Mouse (Mus musculus) urinary bladder, adult 18-20 months (tissue): ENCODE data around the gene Aasdhppt.

Experiments used
- DNase-seq, 2 experiments: peaks; one replicate each; pipeline ENCODE4 v3.0.0; 2022; ENCODE audit warnings: low spot score in 2 of 2, mixed read lengths in 2 of 2

Aasdhppt gene

GRCm38 (mm10) chr9:4309351-4310085 is at the start of gene Aasdhppt, which contains the start of gene Kbtbd3:
TSS of gene Aasdhppt (minus strand) at chr9:4309471.
TSS of gene Kbtbd3 (plus strand) at chr9:4309833.
- DNase-seq: peak; percentile 96 to 99

- no peak for DNase-seq
These were observed 43.9 kb upstream of the Aasdhppt start for GRCm38 (mm10) chr9:4353163-4353562.

DNA sequence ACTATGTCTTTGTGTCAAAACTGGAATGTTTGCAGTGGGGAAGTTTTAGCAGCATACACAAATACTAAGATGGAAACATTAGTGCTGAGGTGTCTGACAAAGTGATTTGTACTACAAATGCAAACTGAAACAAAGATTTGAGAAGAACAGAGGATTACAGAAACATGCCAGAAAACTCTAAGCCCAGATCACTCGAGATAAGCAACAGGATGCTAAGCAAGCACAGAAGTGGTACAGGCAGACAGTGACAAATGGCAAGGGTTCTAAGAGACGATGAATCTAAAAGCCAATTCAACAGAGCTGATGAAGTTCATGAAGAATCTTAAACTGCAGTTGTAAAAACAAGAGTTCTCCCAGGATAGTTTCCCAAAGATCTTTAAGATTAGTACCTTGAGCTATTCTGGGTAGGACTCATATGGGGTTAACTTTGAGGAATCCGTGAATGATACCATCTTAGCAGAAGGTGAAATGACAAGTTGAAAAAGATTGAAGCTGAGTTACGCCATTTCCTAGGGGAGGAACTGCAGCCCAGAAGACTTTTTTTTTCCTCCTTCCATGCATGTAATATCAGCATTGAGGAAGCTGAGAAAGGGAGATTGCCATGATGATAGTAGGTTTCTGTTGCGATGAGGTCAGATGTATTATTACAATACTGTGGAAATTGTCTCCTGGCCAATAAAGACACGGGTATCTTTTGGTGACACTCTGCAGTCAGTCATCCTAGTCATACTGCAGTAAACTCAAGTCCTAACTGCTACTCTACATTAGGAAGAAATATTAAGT is 9.9 kb upstream of the Aasdhppt start:
- DNase-seq: no peak

DNA sequence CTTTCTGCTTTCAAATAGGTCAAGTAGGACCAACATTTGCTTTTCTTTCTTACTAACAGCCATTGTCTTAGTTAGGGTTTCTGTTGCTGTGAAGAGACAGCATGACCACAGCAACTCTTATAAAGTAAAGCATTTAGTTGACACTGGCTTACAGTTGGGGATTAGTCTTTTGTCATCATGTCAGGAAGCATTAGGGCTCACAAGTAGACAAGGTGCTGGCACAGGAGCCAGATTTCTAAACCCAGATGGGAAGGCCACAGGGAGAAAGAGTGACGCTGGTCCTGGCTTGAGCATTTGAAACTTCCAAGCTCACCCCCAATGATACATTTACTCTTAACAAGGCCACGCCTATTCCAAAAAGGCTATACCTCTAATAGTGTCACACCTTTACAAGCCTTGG is 6.5 kb upstream of the Aasdhppt start:
- DNase-seq: no peak

DNA sequence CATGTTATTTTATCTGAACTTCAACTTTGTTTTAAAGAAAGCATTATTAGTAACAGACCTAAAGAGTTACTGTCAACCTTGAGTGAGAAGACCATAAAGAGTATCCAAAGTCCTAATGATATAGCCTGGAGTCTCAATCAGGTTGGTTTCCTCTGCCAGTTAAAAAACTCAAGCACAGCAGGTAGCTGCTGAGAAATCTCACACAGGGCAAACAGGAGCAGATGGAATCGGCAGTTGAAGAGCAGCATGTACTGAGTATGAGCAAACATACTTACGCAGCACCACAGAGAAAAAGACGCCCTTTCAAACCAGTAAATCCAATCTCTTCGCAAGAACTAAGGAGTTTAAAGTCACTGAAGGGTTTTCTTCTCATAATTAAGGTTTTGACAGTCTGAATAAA is 4.7 kb upstream of the Aasdhppt start:
- no peak for DNase-seq

GRCm38 (mm10) chr9:4311162-4311561 is 1.9 kb upstream of the Aasdhppt start:
- DNase-seq: no peak

GRCm38 (mm10) chr9:4310706-4311105 is 1.4 kb upstream of the Aasdhppt start:
- DNase-seq: no peak

- no peak for DNase-seq
These were observed 482 bp downstream of the Aasdhppt start for GRCm38 (mm10) chr9:4308628-4309350.

GRCm38 (mm10) chr9:4304867-4305266 is 4.4 kb downstream of the Aasdhppt start:
- DNase-seq: no peak

- no peak for DNase-seq
These were observed 8.8 kb downstream of the Aasdhppt start for GRCm38 (mm10) chr9:4300466-4300865.

DNA sequence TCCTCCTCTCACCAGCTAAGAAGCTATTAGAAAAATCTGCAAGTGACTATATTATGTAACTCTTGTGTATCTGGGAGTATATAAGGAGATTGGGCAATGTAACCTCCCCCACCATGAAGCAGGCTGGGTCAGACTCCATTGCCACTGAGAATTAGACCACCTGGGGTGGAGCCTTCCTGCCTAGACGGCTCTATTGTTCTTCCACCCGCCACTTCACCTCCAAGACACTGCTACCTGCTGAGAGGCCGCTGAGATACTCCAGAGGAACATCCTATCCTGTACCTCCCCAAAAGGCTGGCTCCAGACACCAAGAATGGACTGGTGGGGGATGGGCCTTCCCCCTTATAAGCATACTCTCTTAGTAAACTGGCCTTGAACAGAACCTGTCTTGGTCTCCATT is 25.4 kb downstream of the Aasdhppt start:
- no peak for DNase-seq

DNA sequence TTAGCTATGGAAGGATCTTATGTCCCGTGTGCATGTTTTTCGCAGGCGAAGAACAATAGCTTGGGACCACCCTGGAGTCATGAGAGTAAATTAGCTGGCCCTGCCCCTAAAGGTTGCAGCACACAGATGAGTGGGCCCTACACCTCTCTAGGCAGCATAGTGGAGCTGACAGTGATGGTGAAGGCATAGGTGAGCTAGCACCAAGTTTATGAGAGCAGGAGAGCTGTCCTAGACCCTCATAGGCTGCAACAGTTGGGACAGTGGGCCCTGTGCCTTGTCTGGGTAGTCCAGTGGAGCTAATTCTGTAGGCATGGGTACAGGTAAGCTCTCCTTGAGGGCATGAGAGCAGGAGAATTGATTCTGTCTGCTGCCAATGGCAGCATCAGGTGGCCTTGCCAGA is 42.4 kb downstream of the Aasdhppt start:
- no peak for DNase-seq

- DNase-seq: no peak
These were observed 48.6 kb downstream of the Aasdhppt start for GRCm38 (mm10) chr9:4260746-4261090.

DNA sequence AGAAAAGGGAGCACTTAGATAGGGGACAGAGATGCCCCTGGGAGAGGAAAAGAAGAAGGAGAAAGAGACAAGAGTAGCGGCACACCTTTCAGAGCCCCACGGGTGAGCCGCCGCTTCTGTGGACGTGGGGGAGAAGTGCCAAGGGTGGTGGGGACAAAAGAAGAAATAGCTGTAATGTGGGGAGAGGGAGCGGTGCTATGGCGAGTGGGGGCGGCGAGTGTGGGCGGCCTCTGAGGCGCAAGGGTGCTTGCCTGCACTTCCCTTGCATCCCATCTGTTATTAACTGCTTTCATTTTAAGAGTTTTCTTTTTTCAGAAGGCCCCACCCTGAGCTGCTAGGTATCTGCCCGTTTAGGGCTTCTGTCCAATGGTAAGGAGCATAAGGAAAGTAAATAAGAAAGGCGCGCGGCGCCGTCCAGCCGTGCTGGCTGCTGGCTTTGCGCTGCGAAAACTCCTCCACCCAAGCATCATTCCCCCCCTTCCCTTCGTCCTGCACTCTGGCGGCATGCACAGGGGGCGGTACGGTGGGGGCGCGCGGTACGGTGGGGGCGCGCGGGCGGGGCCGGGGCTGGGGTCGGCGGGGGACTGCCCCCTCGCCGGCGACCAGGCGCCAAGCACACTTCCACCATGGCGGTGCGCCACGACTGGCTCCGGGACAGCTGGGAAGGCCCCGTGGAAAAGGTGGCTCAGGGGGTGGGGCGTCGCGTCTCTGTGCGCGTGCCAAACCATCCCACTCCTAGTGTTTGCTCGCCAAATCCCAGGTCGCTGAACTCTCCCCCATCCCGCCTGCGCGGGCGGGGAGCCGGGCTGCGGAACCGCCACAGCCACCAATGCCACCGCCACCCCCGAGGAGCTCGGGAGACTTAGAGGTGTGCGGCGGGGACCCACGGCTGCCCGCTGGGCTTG is 49.2 kb downstream of the Aasdhppt start:
- DNase-seq: no peak

DNA sequence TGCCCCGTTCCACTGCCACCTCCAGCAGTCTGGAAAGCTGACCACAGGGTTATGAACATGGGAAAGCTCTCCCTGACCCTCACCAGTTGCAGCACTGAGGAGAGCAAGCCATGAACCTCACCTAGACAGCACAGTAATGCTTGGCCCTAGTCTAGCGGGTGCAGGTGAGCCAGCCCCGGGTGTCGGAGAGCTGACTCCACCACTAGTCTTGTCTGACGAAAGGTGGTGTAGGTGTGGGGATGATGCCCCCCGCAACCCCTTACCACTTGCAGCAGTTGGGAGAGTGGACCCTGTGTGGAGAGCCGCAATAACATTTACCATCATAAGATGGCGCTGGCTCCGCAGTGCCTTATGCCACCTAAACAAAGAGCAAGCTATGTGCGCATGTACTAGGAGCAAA is 50.2 kb downstream of the Aasdhppt start:
- DNase-seq: no peak
